Mouse (Mus musculus): ENCODE measurements around the gene Cenpp. TPM values are rescaled to one million over a fixed set of nuclear protein-coding genes. Genes with fewer than 3 reads are reported as not detected.

Gene Cenpp
- total RNA-seq, 2 experiments from 2014 or later: 2.8 to 3.3 TPM

DNA sequence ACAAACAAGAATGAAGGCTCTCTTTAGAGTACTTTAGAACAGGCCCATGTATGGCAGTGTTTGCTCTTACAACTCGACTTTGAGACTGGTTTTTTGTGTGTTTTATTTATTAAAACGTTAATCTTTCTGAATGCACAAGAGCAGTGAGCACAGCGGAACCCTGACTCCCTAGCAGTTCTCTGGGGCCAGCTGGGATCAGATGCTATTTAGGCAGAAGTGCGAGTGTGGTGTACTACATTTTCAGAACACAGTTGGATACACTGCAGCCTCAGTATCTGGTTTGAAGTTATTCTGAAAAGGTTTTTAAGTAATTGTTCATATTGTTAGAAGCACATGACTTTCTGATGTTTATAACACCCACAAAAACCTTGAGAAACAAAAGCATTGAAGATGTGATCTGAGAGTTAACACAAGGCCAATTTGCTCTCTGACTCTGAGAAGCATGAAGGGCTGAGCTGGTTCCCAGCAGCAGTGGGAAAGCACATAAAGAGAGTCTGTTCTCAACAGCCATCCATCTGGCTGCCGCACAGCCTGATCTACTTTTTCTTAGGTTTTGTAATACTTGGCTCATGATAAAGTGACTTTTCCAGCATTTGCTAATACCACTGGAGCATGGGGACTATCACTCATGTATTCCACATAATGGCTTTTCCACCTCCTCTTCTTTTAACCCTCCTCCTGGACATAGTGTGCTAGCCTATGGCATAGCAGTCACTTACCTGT, 191.7 kb downstream of the Cenpp start:
- DNase-seq: no peak

DNA sequence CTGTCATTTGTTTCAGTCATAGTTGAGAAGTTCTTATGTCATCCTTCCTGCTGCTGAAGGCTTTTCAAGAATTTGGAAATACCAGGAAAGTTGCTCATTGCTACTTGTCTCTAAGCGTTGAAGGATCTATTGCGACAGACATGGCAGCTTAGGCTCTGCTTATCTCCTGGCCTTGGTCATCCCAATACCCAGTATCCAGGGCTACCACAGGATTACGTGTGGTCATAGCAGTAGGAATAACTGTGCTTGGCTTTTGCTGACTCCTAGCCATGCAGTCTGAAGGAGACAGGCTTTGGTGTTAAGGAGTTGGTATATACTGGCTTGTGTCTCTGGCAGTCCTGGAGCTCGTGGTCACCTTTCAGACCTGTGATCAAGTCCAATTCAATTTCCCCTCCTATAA, 192.3 kb downstream of the Cenpp start:
- DNase-seq: no peak

DNA sequence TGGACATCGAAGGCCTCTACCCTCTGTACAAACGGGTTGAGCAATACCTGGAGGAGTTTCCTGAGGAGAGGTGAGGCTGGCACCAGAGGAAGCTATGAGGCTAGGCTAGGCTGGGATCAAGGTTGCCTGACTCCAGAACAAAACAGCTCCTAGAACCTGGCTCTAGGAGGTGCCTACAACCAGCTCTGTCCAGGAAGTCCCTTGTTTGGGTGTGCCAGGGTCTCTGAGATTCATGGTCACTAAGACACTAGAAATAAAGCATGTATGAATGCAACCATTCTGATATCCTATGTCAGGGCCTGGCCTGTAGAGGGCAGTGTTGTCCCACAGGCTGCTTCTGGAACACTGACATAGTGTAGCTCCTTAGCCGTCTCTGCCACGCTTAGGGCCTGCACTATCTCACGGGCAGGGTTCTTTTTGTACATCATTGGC, 203.3 kb downstream of the Cenpp start:
- peak; percentile 89 for DNase-seq

DNA sequence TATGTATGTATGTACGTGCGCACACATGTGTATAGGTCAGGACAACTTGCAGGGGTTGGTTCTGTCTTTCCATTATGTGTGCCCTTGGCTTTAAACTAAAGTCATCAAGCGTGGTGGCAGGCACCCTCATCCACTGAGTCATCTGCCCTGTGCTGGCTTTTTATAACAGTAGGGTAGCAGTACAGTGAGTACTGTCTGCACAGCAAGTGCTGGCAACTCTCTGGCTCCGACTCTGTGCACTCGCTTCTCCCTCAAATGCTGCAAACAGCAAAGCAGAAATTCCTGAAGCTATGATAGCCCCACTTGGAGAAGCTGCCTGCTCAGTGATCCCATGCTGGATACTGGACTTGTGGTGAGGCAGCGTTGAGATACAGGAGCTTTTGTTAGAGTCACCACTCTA, 208.1 kb downstream of the Cenpp start:
- no peak for DNase-seq

DNA sequence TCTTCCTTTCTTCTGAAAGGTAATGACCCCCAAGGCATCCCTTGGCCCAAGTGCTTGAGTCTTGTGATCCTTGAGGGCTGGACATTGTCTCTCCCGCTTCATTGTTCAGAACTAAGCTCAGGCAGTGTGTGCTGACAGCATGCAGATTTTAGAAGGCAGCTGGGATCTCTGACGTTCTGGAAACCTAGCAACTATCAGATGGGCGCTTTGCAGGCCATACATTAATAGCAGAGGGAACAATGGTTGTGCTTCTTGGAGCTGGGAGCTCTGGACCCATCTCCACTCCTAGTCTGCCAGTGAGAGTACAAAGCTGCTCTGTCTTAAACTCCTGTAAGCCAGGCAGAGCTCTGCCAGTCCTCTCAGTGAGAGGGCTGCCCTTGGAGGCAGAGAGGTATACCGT, 216.4 kb downstream of the Cenpp start:
- DNase-seq: no peak

DNA sequence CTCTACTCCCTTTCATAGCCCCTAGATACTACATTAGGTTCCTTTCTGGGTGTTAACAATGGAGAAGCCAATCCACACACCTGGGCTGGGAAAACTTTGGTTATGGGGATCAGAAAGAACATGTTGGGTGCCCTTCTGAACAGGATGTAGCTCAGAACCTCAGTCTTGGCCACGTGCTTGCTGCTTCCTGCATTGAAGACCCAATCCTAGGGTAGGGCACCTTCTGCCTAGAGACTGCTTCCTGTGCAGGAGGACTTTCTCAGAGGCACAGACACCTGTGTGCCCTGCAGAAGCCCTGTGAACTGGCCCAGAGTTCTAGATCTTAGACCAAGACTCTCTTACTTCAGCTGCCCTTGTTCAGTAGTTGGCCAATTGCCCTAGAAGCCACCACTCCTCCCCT, 216.8 kb downstream of the Cenpp start:
- no peak for DNase-seq

DNA sequence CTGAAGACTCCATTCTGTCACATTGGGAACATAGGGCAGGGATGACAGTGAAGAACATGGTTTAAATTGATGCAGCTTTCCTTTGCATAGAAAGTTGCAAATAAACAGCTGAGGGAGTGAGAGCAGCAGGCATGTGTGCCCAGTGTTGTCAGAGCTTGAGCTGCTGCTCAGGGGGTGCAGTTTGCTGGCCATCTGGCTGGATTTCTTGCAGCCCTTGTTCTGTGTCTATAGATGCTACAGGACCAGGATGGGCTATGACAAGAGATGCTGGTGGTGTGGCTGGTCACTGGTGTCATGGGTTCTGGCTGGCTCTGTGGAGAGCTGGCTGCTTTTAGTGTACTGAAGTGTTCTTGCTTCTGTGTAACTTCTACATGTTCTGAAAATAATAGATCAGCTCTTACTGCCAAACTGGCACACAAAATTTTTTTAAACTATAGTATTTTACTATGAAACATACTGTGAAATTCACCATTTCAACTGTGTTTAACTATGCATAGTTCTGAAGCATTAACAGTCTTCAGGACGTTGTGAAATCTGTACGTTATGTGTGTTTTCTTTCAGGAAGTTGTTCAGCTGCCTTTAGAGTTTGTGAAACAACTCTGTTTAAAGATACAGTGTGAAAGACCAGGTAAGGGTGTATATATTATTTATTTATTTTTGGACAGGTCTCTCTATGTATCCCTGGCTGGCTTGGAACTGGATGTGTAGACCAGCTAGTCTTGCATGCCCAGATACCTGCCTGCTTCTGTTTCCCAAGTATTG, 219.1 kb downstream of the Cenpp start:
- no peak for DNase-seq

DNA sequence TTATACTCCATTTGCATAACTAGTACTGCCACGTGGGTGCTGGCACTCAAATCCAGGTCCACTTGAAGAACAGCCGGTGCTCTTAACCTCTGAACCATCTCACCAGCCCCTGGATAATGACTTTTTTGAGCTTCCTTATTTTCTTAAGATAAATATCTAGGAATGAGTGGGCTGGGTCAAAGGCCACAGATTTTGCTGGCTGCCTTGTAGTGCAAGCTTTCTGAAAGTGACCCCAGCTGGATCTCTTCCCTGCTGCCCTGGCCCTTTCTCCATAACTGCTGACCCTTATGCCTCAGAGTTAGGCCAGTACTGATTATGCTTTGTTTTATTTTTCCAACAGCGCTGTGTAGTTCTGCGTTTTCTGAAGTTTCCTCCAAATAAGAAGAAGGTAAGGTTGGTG, 222.1 kb downstream of the Cenpp start:
- no peak for DNase-seq

DNA sequence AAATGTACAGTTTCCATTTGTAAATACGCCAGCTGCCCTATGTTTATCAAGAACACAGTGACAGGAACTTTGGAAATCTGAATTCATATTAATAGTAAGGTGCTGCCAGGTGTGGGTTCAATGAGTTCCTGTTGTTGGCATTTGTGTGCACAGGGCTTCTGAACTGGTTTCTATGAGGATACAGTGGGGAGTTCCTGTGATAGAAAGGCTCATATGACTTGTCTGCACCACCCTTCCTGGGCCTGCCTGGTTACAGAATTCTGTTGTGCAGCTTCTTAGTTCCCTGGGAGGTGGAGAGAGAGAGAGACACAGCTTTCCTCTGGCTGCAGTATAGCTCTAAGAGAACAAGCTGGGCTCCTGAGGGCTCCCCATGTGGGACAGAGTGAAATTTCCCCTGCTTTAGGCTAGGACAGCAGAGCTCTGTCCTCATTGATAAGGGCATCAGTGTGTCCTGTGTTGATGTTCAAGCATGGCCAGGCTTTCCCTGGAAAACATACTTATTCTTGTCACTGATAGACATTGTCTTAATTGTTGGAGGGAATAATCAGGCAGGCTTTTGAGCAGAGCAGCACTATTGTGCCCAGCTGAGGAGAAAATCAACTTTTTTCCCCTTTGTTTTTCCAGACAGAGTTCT, 224.4 kb downstream of the Cenpp start:
- no peak for DNase-seq

DNA sequence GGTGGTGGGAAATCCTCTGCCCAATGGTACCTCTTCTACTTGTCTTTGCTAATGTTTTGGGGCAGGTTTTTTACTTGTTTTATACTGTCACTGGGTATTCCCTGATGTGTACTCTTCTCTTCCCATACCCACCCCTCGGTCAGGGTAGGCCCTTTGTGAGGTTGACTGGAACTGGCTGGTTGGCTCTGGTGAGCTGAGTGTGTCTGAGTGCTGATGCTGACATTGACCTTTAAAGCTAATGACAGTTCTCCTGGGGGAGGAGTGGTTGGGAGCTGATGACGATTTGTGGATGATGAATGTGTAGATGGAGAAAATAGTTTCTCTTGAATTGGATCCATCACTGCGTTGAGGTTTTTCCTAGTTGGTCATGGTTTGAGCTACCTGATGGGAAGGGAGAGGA, 225.8 kb downstream of the Cenpp start:
- DNase-seq: no peak

DNA sequence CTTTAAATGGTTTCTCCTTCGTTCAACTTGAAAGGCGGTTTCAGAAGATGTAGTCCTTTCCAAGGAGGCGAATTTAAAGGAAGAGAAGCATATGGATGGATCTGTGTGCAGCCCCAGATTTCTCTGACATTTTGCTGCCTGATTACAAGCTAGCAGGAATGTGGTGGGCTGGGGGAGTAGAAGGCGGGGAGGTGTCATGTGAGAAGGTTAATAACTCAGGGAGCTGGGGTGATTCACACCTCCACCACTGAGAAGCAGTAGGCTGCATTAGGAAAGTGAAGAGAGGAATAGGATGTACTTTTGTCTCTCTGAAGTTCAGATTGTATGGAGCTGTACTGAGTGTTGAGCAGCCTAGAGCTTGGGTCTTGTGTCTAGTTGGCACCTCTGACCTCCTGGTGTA, 230.6 kb downstream of the Cenpp start:
- no peak for DNase-seq

DNA sequence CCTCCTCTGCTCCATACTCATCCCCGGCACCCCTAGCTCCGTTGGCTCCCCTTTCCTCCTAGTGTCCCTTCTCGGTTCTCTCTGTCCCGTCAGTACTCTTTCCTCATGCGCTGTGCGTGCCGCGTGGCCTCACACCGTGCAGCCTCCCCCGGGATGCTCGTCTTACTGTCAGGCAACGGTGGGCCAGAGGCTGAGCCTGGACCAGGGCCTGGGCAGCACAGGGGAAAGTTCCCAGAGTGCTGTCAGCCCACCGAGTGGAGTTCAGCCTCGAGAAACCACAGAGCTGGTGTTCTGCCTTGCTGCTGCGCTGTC, 231.0 kb downstream of the Cenpp start:
- DNase-seq: peak; percentile 38

DNA sequence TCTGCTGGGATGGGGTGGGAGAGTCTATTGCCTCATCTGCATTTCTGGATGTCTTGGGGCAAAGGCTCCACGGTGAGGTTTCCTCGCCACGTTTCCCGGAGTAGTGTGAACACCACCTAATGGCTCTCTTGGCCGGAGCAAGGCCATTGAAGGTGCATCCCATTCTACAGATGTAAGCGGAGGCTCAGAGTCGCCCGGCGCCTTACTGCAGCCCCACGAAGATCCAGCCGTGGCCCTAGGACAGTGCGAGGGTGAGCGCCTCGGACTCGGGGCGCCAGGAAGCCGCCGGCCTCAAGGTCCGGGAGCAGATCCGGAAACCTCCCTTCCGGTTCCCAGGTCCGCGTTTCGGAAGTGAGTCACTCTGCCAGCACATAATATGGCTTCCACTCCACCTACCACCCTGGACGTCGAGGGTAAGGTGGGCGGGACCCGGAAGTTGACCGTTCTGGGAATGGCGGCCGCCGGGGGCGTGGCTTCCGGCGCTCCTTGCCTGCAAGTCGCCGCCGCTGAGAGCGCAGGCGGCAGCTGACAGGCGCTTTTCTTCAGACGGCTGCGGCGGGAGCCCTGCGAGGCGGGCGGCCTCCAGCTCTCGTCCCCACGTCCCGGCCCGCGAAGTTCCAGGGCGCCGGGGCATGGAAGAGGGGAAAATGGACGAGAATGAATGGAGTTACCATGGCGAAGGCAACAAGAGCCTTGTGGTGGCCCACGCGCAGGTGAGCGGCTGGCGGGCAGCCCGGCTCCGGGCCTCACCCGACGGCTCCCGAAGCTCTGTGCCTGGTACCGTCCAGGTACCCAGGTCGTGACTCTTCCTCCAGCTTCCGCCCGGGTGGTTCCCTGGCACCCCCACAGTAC, 231.6 kb downstream of the Cenpp start, which contains the start of gene Ippk:
TSS of gene Ippk (plus strand) at position 496 of the 852 bp plus-strand sequence.
- peak; percentile 96 for DNase-seq

Other genes with a start within 250 kb of the Cenpp start
- gene Ippk, start 231.5 kb downstream of the Cenpp start, total RNA-seq (2021): 1 to 10 TPM; 5.7 to 6.3 TPM
- gene Tes3-ps, start 159.5 kb downstream of the Cenpp start, total RNA-seq (2021): 1 to 10 TPM; 1.4 to 1.5 TPM
- gene Ecm2, start 148.0 kb downstream of the Cenpp start, total RNA-seq (2021): 10 to 100 TPM; 17.8 TPM
- 10 to 100 TPM; 70.9 to 90.6 TPM for gene Aspn, start 108.3 kb downstream of the Cenpp start, total RNA-seq (2021)
- gene Omd, start 70.3 kb downstream of the Cenpp start, total RNA-seq (2021): 1 to 10 TPM; 2.8 to 4.1 TPM
- gene Ogn, start 44.7 kb downstream of the Cenpp start, total RNA-seq (2021): 100 to 1,000 TPM; 115 to 119 TPM
- 10 to 100 TPM; 10.3 to 10.6 TPM for gene Nol8, start 293 bp upstream of the Cenpp start, total RNA-seq (2021)
- gene Iars, start 29.3 kb upstream of the Cenpp start, total RNA-seq (2021): 10 to 100 TPM; 71.7 to 77.0 TPM
- not detected for gene Gm30302, start 146.2 kb upstream of the Cenpp start, total RNA-seq (2021)